ENCODE assay signal across 20 mouse cellular contexts in genomic region chr12:39154689-39155088, GRCm38 (mm10).
DNase-seq lines count a peak whose midpoint lies in the region; ATAC-seq and TF ChIP-seq lines count a peak whose summit lies in the region.
"Had no signal": no experiment of that assay in that cellular context is flagged by ENCODE, and none has a peak within 500 bp of the region (broad histone marks: within the 10 kb centered on the region; RNA-seq: fewer than 3 reads in every experiment).

No protein-coding gene starts in this region.

- H3K27ac ChIP-seq in limb, embryonic 12.5 days: no peak overlapping the region
- H3K27ac ChIP-seq in limb, embryonic 10.5 days: no peak overlapping the region
- H3K27ac ChIP-seq in embryonic facial prominence, embryonic 15.5 days (replicated peaks): no peak overlapping the region
- no peak overlapping the region for H3K27ac ChIP-seq in thymus, adult 2 months (ENCODE audit: control insufficient read depth, insufficient read depth, low read length)
- H3K27ac ChIP-seq: forebrain, embryonic 15.5 days; limb, embryonic 15.5 days; stomach, embryonic 15.5 days had no signal

- DNase-seq in cerebellum, adult 18-20 months: peak; percentile 14 to 25
- DNase-seq in limb, embryonic 10.5 days (ENCODE audit: low spot score): no peak
- peak; percentile 67 for DNase-seq in embryo, embryonic 10 days (ENCODE audit: low spot score)
- no peak for DNase-seq in kidney, postnatal 14 days
- no peak for DNase-seq in thymus, adult 2 months
- DNase-seq: adrenal gland, postnatal 14 days; gastrocnemius, postnatal 10 days; heart, postnatal 14 days; kidney, adult 2 months; liver, postnatal 0 days; right cerebral cortex, adult 18-20 months; spleen, adult 18-20 months; thymus, postnatal 36 days had no signal

- no peaks in the 10 kb centered on the region for H3K9me3 ChIP-seq in limb, embryonic 12.5 days
- H3K9me3 ChIP-seq in limb, embryonic 10.5 days (replicated peaks): no peaks in the 10 kb centered on the region
- H3K9me3 ChIP-seq in embryonic facial prominence, embryonic 15.5 days (replicated peaks): no peaks in the 10 kb centered on the region
- H3K9me3 ChIP-seq: forebrain, embryonic 15.5 days; limb, embryonic 15.5 days; stomach, embryonic 15.5 days had no signal

- no peaks in the 10 kb centered on the region for H3K36me3 ChIP-seq in limb, embryonic 12.5 days
- no peaks in the 10 kb centered on the region for H3K36me3 ChIP-seq in limb, embryonic 10.5 days
- no peaks in the 10 kb centered on the region for H3K36me3 ChIP-seq in embryonic facial prominence, embryonic 15.5 days
- no peaks in the 10 kb centered on the region for H3K36me3 ChIP-seq in thymus, adult 2 months (ENCODE audit: control insufficient read depth, insufficient read depth, low read length)
- H3K36me3 ChIP-seq: forebrain, embryonic 15.5 days; limb, embryonic 15.5 days; stomach, embryonic 15.5 days had no signal

- TF ChIP-seq POLR2A in thymus, adult 2 months (IDR thresholded peaks at IDR 0.05; ENCODE audit: control insufficient read depth, extremely low read depth, insufficient read depth, low read length, poor library complexity): no peak

- no peaks in the 10 kb centered on the region for H3K27me3 ChIP-seq in limb, embryonic 12.5 days
- no peaks in the 10 kb centered on the region for H3K27me3 ChIP-seq in limb, embryonic 10.5 days (ENCODE audit: low read depth, poor library complexity, severe bottlenecking)
- H3K27me3 ChIP-seq in embryonic facial prominence, embryonic 15.5 days: no peaks in the 10 kb centered on the region
- H3K27me3 ChIP-seq in thymus, adult 2 months (ENCODE audit: control insufficient read depth, insufficient read depth, low read length): no peaks in the 10 kb centered on the region
- H3K27me3 ChIP-seq: CH12.LX; forebrain, embryonic 15.5 days; limb, embryonic 15.5 days; stomach, embryonic 15.5 days had no signal

- H3K4me2 ChIP-seq in limb, embryonic 12.5 days: no peak overlapping the region
- H3K4me2 ChIP-seq in embryonic facial prominence, embryonic 15.5 days (replicated peaks): no peak overlapping the region
- H3K4me2 ChIP-seq: forebrain, embryonic 15.5 days; limb, embryonic 15.5 days; stomach, embryonic 15.5 days had no signal

- H3K4me3 ChIP-seq in limb, embryonic 12.5 days (replicated peaks): no peak overlapping the region
- no peak overlapping the region for H3K4me3 ChIP-seq in limb, embryonic 10.5 days
- no peak overlapping the region for H3K4me3 ChIP-seq in embryonic facial prominence, embryonic 15.5 days (replicated peaks)
- no peak overlapping the region for H3K4me3 ChIP-seq in thymus, adult 2 months (ENCODE audit: control insufficient read depth, insufficient read depth, low read length)
- H3K4me3 ChIP-seq: forebrain, embryonic 15.5 days; limb, embryonic 15.5 days; stomach, embryonic 15.5 days had no signal

- 50% methylated on average over 6 of the region's 6 CpGs for WGBS in limb, embryonic 12.5 days
- WGBS in limb, embryonic 10.5 days: 77% methylated on average over 6 of the region's 6 CpGs
- WGBS in embryonic facial prominence, embryonic 15.5 days: 38% methylated on average over 6 of the region's 6 CpGs
- 94% methylated on average over 6 of the region's 6 CpGs for WGBS in thymus, adult 2 months

- ATAC-seq in cerebellum, adult (ENCODE audit: insufficient number of reproducible peaks, low FRiP score, low TSS enrichment): no peak
- 0 out of 2 replicates have a peak, but pooled peaks have one; percentile 31 for ATAC-seq in limb, embryonic 12.5 days (ENCODE audit: insufficient number of reproducible peaks, insufficient read depth, low FRiP score, low TSS enrichment, low read depth)
- ATAC-seq in embryonic facial prominence, embryonic 15.5 days (ENCODE audit: insufficient number of reproducible peaks, low FRiP score, low TSS enrichment, low read depth): peak; percentile 54; the same call in 1 of the 2 replicates
- ATAC-seq: forebrain, embryonic 15.5 days; liver, postnatal 0 days had no signal

- no peak overlapping the region for H3K9ac ChIP-seq in limb, embryonic 12.5 days (replicated peaks)
- H3K9ac ChIP-seq in embryonic facial prominence, embryonic 15.5 days: no peak overlapping the region
- H3K9ac ChIP-seq: forebrain, embryonic 15.5 days; limb, embryonic 15.5 days; liver, postnatal 0 days; stomach, embryonic 15.5 days had no signal

- H3K4me1 ChIP-seq in limb, embryonic 12.5 days (replicated peaks): no peaks in the 10 kb centered on the region
- no peaks in the 10 kb centered on the region for H3K4me1 ChIP-seq in limb, embryonic 10.5 days
- H3K4me1 ChIP-seq in embryonic facial prominence, embryonic 15.5 days: no peaks in the 10 kb centered on the region; the same call in 1 of the 2 replicates
- no peaks in the 10 kb centered on the region for H3K4me1 ChIP-seq in thymus, adult 2 months (replicated peaks; ENCODE audit: control insufficient read depth, insufficient read depth, low read length)
- H3K4me1 ChIP-seq: forebrain, embryonic 15.5 days; limb, embryonic 15.5 days; stomach, embryonic 15.5 days had no signal

- TF ChIP-seq CTCF in thymus, adult 2 months (IDR thresholded peaks at IDR 0.05; ENCODE audit: borderline replicate concordance, control insufficient read depth, extremely low read depth, insufficient read depth, low read length, poor library complexity): no peak

Comparison
In these comparisons a context has a peak if more than half of its experiments do, and no peak if none do; other contexts are left out.
1. DNase-seq: peak in cerebellum, adult 18-20 months (2 of 2) and embryo, embryonic 10 days (single experiment); none in limb, embryonic 10.5 days (single experiment), kidney, postnatal 14 days (single experiment) and thymus, adult 2 months (single experiment).